Mouse (Mus musculus) retina, adult 2 months (tissue): ENCODE results near the gene Prnd.

Experiments
- DNase-seq: peaks from one replicate; pipeline ENCODE4 v3.0.0-alpha.2; 2012; ENCODE audit warnings: low read depth, low spot score

Gene Prnd

GRCm38 (mm10) chr2:131940506-131940905, 10.2 kb upstream of the Prnd start:
- no peak for DNase-seq

GRCm38 (mm10) chr2:131941501-131941900, 9.2 kb upstream of the Prnd start:
- no peak for DNase-seq

GRCm38 (mm10) chr2:131944370-131944769, 6.3 kb upstream of the Prnd start:
- DNase-seq = no peak

- DNase-seq = peak; percentile 71
Observed at GRCm38 (mm10) chr2:131945225-131945624, 5.4 kb upstream of the Prnd start.

- no peak for DNase-seq
Observed at GRCm38 (mm10) chr2:131945765-131946164, 4.9 kb upstream of the Prnd start.

- DNase-seq = no peak
Observed at GRCm38 (mm10) chr2:131946351-131946750, 4.3 kb upstream of the Prnd start.

GRCm38 (mm10) chr2:131948156-131948555, 2.5 kb upstream of the Prnd start:
- no peak for DNase-seq

GRCm38 (mm10) chr2:131948916-131949639, 1.6 kb upstream of the Prnd start:
- DNase-seq = no peak

- DNase-seq = peak; percentile 47
Observed at GRCm38 (mm10) chr2:131949767-131950597, 679 bp upstream of the Prnd start.

- no peak for DNase-seq
Observed at GRCm38 (mm10) chr2:131952456-131952855, 1.8 kb downstream of the Prnd start.

GRCm38 (mm10) chr2:131952961-131953538, 2.4 kb downstream of the Prnd start:
- DNase-seq = no peak

GRCm38 (mm10) chr2:131953711-131954110, 3.0 kb downstream of the Prnd start:
- DNase-seq = no peak

GRCm38 (mm10) chr2:131954835-131955234, 4.2 kb downstream of the Prnd start:
- DNase-seq = no peak

GRCm38 (mm10) chr2:131955264-131955663, 4.6 kb downstream of the Prnd start:
- DNase-seq = no peak

- DNase-seq = no peak
Observed at GRCm38 (mm10) chr2:131956336-131957256, 5.9 kb downstream of the Prnd start.

GRCm38 (mm10) chr2:131957731-131958222, 7.1 kb downstream of the Prnd start:
- no peak for DNase-seq

GRCm38 (mm10) chr2:131961671-131962070, 11.0 kb downstream of the Prnd start:
- DNase-seq = no peak

- no peak for DNase-seq
Observed at GRCm38 (mm10) chr2:131970597-131970996, 19.9 kb downstream of the Prnd start.

GRCm38 (mm10) chr2:131971098-131971497, 20.4 kb downstream of the Prnd start:
- DNase-seq = no peak

- no peak for DNase-seq
Observed at GRCm38 (mm10) chr2:131976663-131977062, 26.0 kb downstream of the Prnd start.

- DNase-seq = no peak
Observed at GRCm38 (mm10) chr2:131980866-131981265, 30.2 kb downstream of the Prnd start.
